Mouse (Mus musculus) midbrain, embryonic 14.5 days (tissue): ENCODE measurements around the gene Sned1. TPM values are rescaled to one million over a fixed set of nuclear protein-coding genes. Genes with fewer than 3 reads are reported as not detected.
"Not testable (repeated sequence)": the region's sequence is repeated elsewhere in the genome, so short reads cannot be mapped to it uniquely, and the experiment has no call there.

ENCODE experiments used
- ATAC-seq: fragments of 200-750 bp; cut with Nextera tagmentation; 2 replicates; pipeline ENCODE4 v1.8.0; 2017; ENCODE audit warnings: moderate number of reproducible peaks, moderate library complexity; ENCODE audit not compliant: low FRiP score, low TSS enrichment
- DNase-seq: peaks from one replicate; pipeline ENCODE4 v3.0.0-alpha.2; 2015
- H3K27ac ChIP-seq: fragments of 300-500 bp; sonication (generic); replicated peaks from 2 replicates; pipeline ENCODE4 v1.5.1; 2014; ENCODE audit warnings: mild to moderate bottlenecking, low read depth, low read length, moderate library complexity
- H3K27me3 ChIP-seq: fragments of 300-500 bp; sonication (generic); 2 replicates; pipeline ENCODE4 v1.6.1; 2014; ENCODE audit warnings: low read length, control low read depth, mixed read lengths; ENCODE audit not compliant: control insufficient read depth, insufficient read depth
- H3K36me3 ChIP-seq: fragments of 300-500 bp; sonication (generic); 2 replicates; pipeline ENCODE4 v1.6.1; 2014; ENCODE audit warnings: low read length, control low read depth; ENCODE audit not compliant: control insufficient read depth, insufficient read depth
- H3K4me1 ChIP-seq: fragments of 300-500 bp; sonication (generic); 2 replicates; pipeline ENCODE4 v1.6.1; 2014; ENCODE audit warnings: mild to moderate bottlenecking, antibody characterized with exemption, low read length, control low read depth; ENCODE audit not compliant: control insufficient read depth, insufficient read depth
- H3K4me2 ChIP-seq: fragments of 300-500 bp; sonication (generic); 2 replicates; pipeline ENCODE4 v1.6.1; 2014; ENCODE audit warnings: mild to moderate bottlenecking, low read length, moderate library complexity
- H3K4me3 ChIP-seq: fragments of 300-500 bp; sonication (generic); replicated peaks from 2 replicates; pipeline ENCODE4 v1.5.1; 2014; ENCODE audit warnings: low read depth, low read length
- H3K9ac ChIP-seq: fragments of 300-500 bp; sonication (generic); replicated peaks from 2 replicates; pipeline ENCODE4 v1.6.1; 2014; ENCODE audit warnings: mild to moderate bottlenecking, low read length, moderate library complexity
- H3K9me3 ChIP-seq: fragments of 300-500 bp; sonication (generic); 2 replicates; pipeline ENCODE4 v1.6.1; 2016; ENCODE audit warnings: low read length, control low read depth, mixed read lengths; ENCODE audit not compliant: control insufficient read depth
- WGBS: fragments of 180-500 bp; shearing (Covaris S2); extraction: QIAGEN DNeasy Blood & Tissue Kit; methylation state at CpG from one replicate; pipeline ENCODE4 v1.1.7; 2014; 5-methylcytosine and 5-hydroxymethylcytosine counted together
- polyA plus RNA-seq: library from polyadenylated mRNA; unstranded; fragments of >200 nt; fragmentation: Nextera tagmentation; extraction: Ambion mirVana; gene quantifications from 2 replicates; pipeline ENCODE4 v1.2.1, GENCODE M21; 2014

The Sned1 gene
- polyA plus RNA-seq = 3.0 and 7.2 TPM in 2 replicates

GRCm38 (mm10) chr1:93235576-93236544 lies at the start of gene Sned1:
TSS of gene Sned1 (plus strand) at chr1:93235841.
- no peaks in the 10 kb centered on the region for H3K9me3 ChIP-seq
- no peaks in the 10 kb centered on the region for H3K36me3 ChIP-seq
- WGBS = under 1% methylated on average over 99 of the region's 100 CpGs
- H3K9ac ChIP-seq = peak within 1 kb of the TSS; percentile 59
- DNase-seq = peak; percentile 80
- peak; percentile 79 for ATAC-seq
- peak within 1 kb of the TSS; percentile 55 for H3K4me3 ChIP-seq
- peak within 1 kb of the TSS; percentile 100 for H3K4me2 ChIP-seq
- H3K27ac ChIP-seq = no peak within 1 kb of the TSS
- peaks cover 4% of the 10 kb centered on the region; the same call in 1 of the 2 replicates for H3K4me1 ChIP-seq
- peaks cover 24% of the 10 kb centered on the region; the same call in 1 of the 2 replicates for H3K27me3 ChIP-seq

GRCm38 (mm10) chr1:93190726-93191305 lies 44.8 kb upstream of the Sned1 start:
- Histone ChIP-seq H3K27me3 (no peaks in the 10 kb centered on the region), H3K4me1 (no peaks in the 10 kb centered on the region), H3K4me2 (no peak overlapping the region), H3K27ac (no peak overlapping the region), H3K4me3 (no peak overlapping the region), H3K9me3 (no peaks in the 10 kb centered on the region), H3K36me3 (no peaks in the 10 kb centered on the region), H3K9ac (no peak overlapping the region)
- DNase-seq (no peak), ATAC-seq (no peak)
- WGBS = 9% methylated on average over 15 of the region's 17 CpGs

- H3K27ac ChIP-seq = no peak overlapping the region
- H3K36me3 ChIP-seq = no peaks in the 10 kb centered on the region
- H3K9ac ChIP-seq = no peak overlapping the region
- H3K4me2 ChIP-seq = no peak overlapping the region
- no peaks in the 10 kb centered on the region for H3K9me3 ChIP-seq
- H3K4me1 ChIP-seq = no peaks in the 10 kb centered on the region
- 87% methylated on average over 3 of the region's 3 CpGs for WGBS
- no peak overlapping the region for H3K4me3 ChIP-seq
- no peaks in the 10 kb centered on the region for H3K27me3 ChIP-seq
- DNase-seq = no peak
- ATAC-seq = no peak
These were observed 40.7 kb upstream of the Sned1 start for GRCm38 (mm10) chr1:93194961-93195360.

- 93% methylated on average over 2 of the region's 2 CpGs for WGBS
- H3K4me1 ChIP-seq, H3K9ac ChIP-seq, H3K36me3 ChIP-seq, H3K27me3 ChIP-seq, H3K9me3 ChIP-seq, H3K4me3 ChIP-seq, ATAC-seq, H3K27ac ChIP-seq, H3K4me2 ChIP-seq, DNase-seq: not testable (repeated sequence)
These were observed 38.2 kb upstream of the Sned1 start for GRCm38 (mm10) chr1:93197454-93197853.

GRCm38 (mm10) chr1:93197916-93198315 lies 37.7 kb upstream of the Sned1 start:
- no peak overlapping the region for H3K27ac ChIP-seq
- no peak overlapping the region for H3K4me2 ChIP-seq
- 83% methylated on average over 3 of the region's 3 CpGs for WGBS
- no peak overlapping the region for H3K9ac ChIP-seq
- no peak overlapping the region for H3K4me3 ChIP-seq
- no peak for ATAC-seq
- H3K27me3 ChIP-seq = no peaks in the 10 kb centered on the region
- H3K36me3 ChIP-seq = no peaks in the 10 kb centered on the region
- no peaks in the 10 kb centered on the region for H3K4me1 ChIP-seq
- no peak for DNase-seq
- no peaks in the 10 kb centered on the region for H3K9me3 ChIP-seq

- no peak overlapping the region for H3K9ac ChIP-seq
- no peaks in the 10 kb centered on the region for H3K9me3 ChIP-seq
- no peak overlapping the region for H3K4me3 ChIP-seq
- no peaks in the 10 kb centered on the region for H3K36me3 ChIP-seq
- H3K4me2 ChIP-seq = no peak overlapping the region
- ATAC-seq (no peak), DNase-seq (no peak)
- peaks cover 13% of the 10 kb centered on the region; the same call in 1 of the 2 replicates for H3K4me1 ChIP-seq
- H3K27ac ChIP-seq = no peak overlapping the region
- H3K27me3 ChIP-seq = no peaks in the 10 kb centered on the region
- 61% methylated on average over 12 of the region's 12 CpGs for WGBS
These were observed 29.2 kb upstream of the Sned1 start for GRCm38 (mm10) chr1:93206277-93206970.

- no peak for ATAC-seq
- no peak overlapping the region for H3K27ac ChIP-seq
- H3K4me2 ChIP-seq = no peak overlapping the region
- no peaks in the 10 kb centered on the region for H3K9me3 ChIP-seq
- no peaks in the 10 kb centered on the region for H3K36me3 ChIP-seq
- peaks cover 17% of the 10 kb centered on the region; the same call in 1 of the 2 replicates for H3K4me1 ChIP-seq
- H3K4me3 ChIP-seq = no peak overlapping the region
- no peak for DNase-seq
- H3K27me3 ChIP-seq = no peaks in the 10 kb centered on the region
- 98% methylated on average over 4 of the region's 4 CpGs for WGBS
- H3K9ac ChIP-seq = no peak overlapping the region
These were observed 28.0 kb upstream of the Sned1 start for GRCm38 (mm10) chr1:93207536-93208064.

- H3K9ac ChIP-seq = no peak overlapping the region
- peak; percentile 41; the same call in 1 of the 2 replicates for ATAC-seq
- WGBS = 41% methylated on average over 9 of the region's 9 CpGs
- DNase-seq = peak; percentile 78
- peak overlapping the region; percentile 28 for H3K27ac ChIP-seq
- H3K4me1 ChIP-seq = peaks cover 17% of the 10 kb centered on the region; the same call in 1 of the 2 replicates
- H3K4me2 ChIP-seq = no peak overlapping the region
- no peaks in the 10 kb centered on the region for H3K9me3 ChIP-seq
- no peaks in the 10 kb centered on the region for H3K36me3 ChIP-seq
- no peaks in the 10 kb centered on the region for H3K27me3 ChIP-seq
- no peak overlapping the region for H3K4me3 ChIP-seq
These were observed 25.4 kb upstream of the Sned1 start for GRCm38 (mm10) chr1:93210213-93210641.
